16 mouse cellular contexts compared by ENCODE assay signal in genomic region chr11:69405397-69406200, GRCm38 (mm10). TPM values are rescaled to one million over a fixed set of nuclear protein-coding genes. Genes with fewer than 3 reads are reported as not detected.
A peak's percentile ranks its signal among the peaks of the same experiment; 100 is the strongest.
DNase-seq lines count a peak whose midpoint lies in the region.
"Had no signal": no experiment of that assay in that cellular context is flagged by ENCODE, and none has a peak within 500 bp of the region (broad histone marks: within the 10 kb centered on the region; RNA-seq: fewer than 3 reads in every experiment).

No protein-coding gene starts in this region.

- intact Hi-C loops in left cerebral cortex, postnatal 36 days (cut with DNase I): no loop called here

- no peaks in the 10 kb centered on the region for H3K9me3 ChIP-seq in embryonic facial prominence, embryonic 10.5 days
- H3K9me3 ChIP-seq: embryonic facial prominence, embryonic 12.5 days; kidney, embryonic 15.5 days; limb, embryonic 15.5 days; megakaryocyte, embryonic 14.5 days had no signal

- peak; percentile 55 for DNase-seq in cerebellum, adult 9-10 months
- DNase-seq in cerebellum, postnatal 25 days: no peak
- peak; percentile 93 for DNase-seq in heart, adult 11 months
- DNase-seq in heart, postnatal 4 days: no peak
- DNase-seq in CD4-positive helper T cell, adult 2 months (ENCODE audit: low read depth, low spot score): peak; percentile 15
- peak; percentile 7 for DNase-seq in embryonic facial prominence, embryonic 10.5 days (ENCODE audit: low spot score)
- DNase-seq in left cerebral cortex, postnatal 36 days (ENCODE audit: low spot score in 2 of 2): no peak
- DNase-seq: adrenal gland, postnatal 25 days; B cell, adult 2 months; kidney, postnatal 36 days; lung, embryonic 14.5 days had no signal

- no peak overlapping the region for H3K27ac ChIP-seq in embryonic facial prominence, embryonic 10.5 days (replicated peaks)
- H3K27ac ChIP-seq: embryonic facial prominence, embryonic 12.5 days; kidney, embryonic 15.5 days; limb, embryonic 15.5 days; liver, embryonic 14.5 days had no signal

- H3K4me3 ChIP-seq in embryonic facial prominence, embryonic 10.5 days: peak overlapping the region; percentile 17; the same call in 1 of the 2 replicates
- H3K4me3 ChIP-seq: embryonic facial prominence, embryonic 12.5 days; kidney, embryonic 15.5 days; limb, embryonic 15.5 days; megakaryocyte, embryonic 14.5 days had no signal

- peaks cover 43% of the 10 kb centered on the region for H3K4me1 ChIP-seq in embryonic facial prominence, embryonic 10.5 days

- 90% methylated on average over 24 of the region's 24 CpGs for WGBS in embryonic facial prominence, embryonic 10.5 days

- H3K36me3 ChIP-seq in embryonic facial prominence, embryonic 10.5 days (replicated peaks): peaks cover 77% of the 10 kb centered on the region

- H3K27me3 ChIP-seq in embryonic facial prominence, embryonic 10.5 days (replicated peaks; ENCODE audit: low read depth, poor library complexity, severe bottlenecking): peaks cover 6% of the 10 kb centered on the region
- H3K27me3 ChIP-seq: embryonic facial prominence, embryonic 12.5 days; megakaryocyte, embryonic 14.5 days had no signal

RNA-seq across cellular contexts. Expression of gene Tmem88, which starts 7.6 kb away (rescaled TPM):
- 10 to 100 TPM; 37.1 to 38.3 TPM for total RNA-seq in heart, postnatal 4 days (2021)
- 19.8 and 23.1 TPM in 2 replicates for polyA plus RNA-seq in embryonic facial prominence, embryonic 10.5 days (2016; fragmentation: Nextera tagmentation; extraction: Ambion mirVana)
- 1 to 10 TPM; 2.9 to 4.7 TPM for total RNA-seq in left cerebral cortex, postnatal 36 days (2021)

RNA-seq across cellular contexts. Expression of gene Kdm6b, which starts 7.9 kb away (rescaled TPM):
- 10 to 100 TPM; 48.3 to 49.7 TPM for total RNA-seq in heart, postnatal 4 days (2021)
- 39.8 and 39.9 TPM in 2 replicates for polyA plus RNA-seq in embryonic facial prominence, embryonic 10.5 days (2016; fragmentation: Nextera tagmentation; extraction: Ambion mirVana)
- 10 to 100 TPM; 19.9 to 23.9 TPM for total RNA-seq in left cerebral cortex, postnatal 36 days (2021)

RNA-seq across cellular contexts. Expression of gene Cyb5d1, which starts 10.2 kb away (rescaled TPM):
- 10 to 100 TPM; 21.3 to 22.1 TPM for total RNA-seq in heart, postnatal 4 days (2021)
- 49.3 and 50.2 TPM in 2 replicates for polyA plus RNA-seq in embryonic facial prominence, embryonic 10.5 days (2016; fragmentation: Nextera tagmentation; extraction: Ambion mirVana)
- 10 to 100 TPM; 36.4 to 43.1 TPM for total RNA-seq in left cerebral cortex, postnatal 36 days (2021)

RNA-seq across cellular contexts. Expression of gene Naa38, which starts 10.3 kb away (rescaled TPM):
- total RNA-seq in heart, postnatal 4 days (2021): 100 to 1,000 TPM in 1 of 2 experiments, 10 to 100 TPM in 1; 92.3 to 101 TPM
- 136 and 137 TPM in 2 replicates for polyA plus RNA-seq in embryonic facial prominence, embryonic 10.5 days (2016; fragmentation: Nextera tagmentation; extraction: Ambion mirVana)
- 100 to 1,000 TPM in 1 of 2 experiments, 10 to 100 TPM in 1; 97.9 to 108 TPM for total RNA-seq in left cerebral cortex, postnatal 36 days (2021)

RNA-seq across cellular contexts. Expression of gene Chd3, which starts 36.4 kb away (rescaled TPM):
- 10 to 100 TPM; 75.3 to 76.7 TPM for total RNA-seq in heart, postnatal 4 days (2021)
- 46.2 and 55.9 TPM in 2 replicates for polyA plus RNA-seq in embryonic facial prominence, embryonic 10.5 days (2016; fragmentation: Nextera tagmentation; extraction: Ambion mirVana)
- 100 to 1,000 TPM; 421 to 443 TPM for total RNA-seq in left cerebral cortex, postnatal 36 days (2021)

Comparison
In these comparisons a context has a peak if more than half of its experiments do, and no peak if none do; other contexts are left out.
1. DNase-seq: peak in cerebellum, adult 9-10 months (single experiment), heart, adult 11 months (single experiment), CD4-positive helper T cell, adult 2 months (single experiment) and embryonic facial prominence, embryonic 10.5 days (single experiment); none in cerebellum, postnatal 25 days (0 of 2), heart, postnatal 4 days (single experiment) and left cerebral cortex, postnatal 36 days (0 of 2).
2. RNA of gene Tmem88, which starts 7.6 kb away (total RNA-seq): 37.1 to 38.3 TPM in heart, postnatal 4 days; 2.9 to 4.7 TPM in left cerebral cortex, postnatal 36 days; every median in the first group is over 4 times any median in the second.